In the genomic region with DNA sequence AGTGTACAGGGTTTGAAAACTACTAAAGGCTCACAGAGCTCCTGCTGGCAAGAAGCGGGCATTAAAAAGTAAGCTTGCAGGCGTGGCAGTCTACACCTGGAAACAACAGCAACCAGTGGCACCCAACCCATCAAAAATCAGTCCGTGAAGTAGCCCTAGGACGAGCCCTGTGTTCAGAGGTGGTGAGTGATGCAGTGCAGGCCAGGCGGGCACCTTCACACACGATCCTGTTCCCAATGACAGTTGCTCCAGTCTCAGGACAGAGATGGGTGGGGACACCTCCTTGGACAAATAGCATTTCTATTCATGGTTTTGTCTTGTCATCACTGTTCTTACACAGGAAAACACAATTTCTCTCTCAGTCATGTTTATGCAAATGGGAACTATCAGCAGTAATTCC, we compare ENCODE assay signal across 25 mouse cellular contexts.
"Had no signal": no experiment of that assay in that cellular context is flagged by ENCODE, and none has a peak within 500 bp of the region (broad histone marks: within the 10 kb centered on the region; RNA-seq: fewer than 3 reads in every experiment).

No protein-coding gene starts in this region.

- H3K4me1 ChIP-seq: liver, embryonic 12.5 days had no signal

- H3K4me3 ChIP-seq: forebrain, embryonic 15.5 days; hindbrain, embryonic 13.5 days; hindbrain, embryonic 15.5 days; kidney, embryonic 15.5 days; limb, embryonic 13.5 days; limb, embryonic 15.5 days; liver, embryonic 12.5 days had no signal

- H3K9me3 ChIP-seq: forebrain, embryonic 15.5 days; hindbrain, embryonic 13.5 days; hindbrain, embryonic 15.5 days; kidney, embryonic 15.5 days; limb, embryonic 13.5 days; limb, embryonic 15.5 days; liver, embryonic 12.5 days had no signal

- DNase-seq: forebrain, postnatal 0 days; gastrocnemius, postnatal 14 days; gastrocnemius, postnatal 36 days; heart, adult 18-20 months; kidney, adult 11 months; kidney, adult 2 months; kidney, adult 9 months; kidney, postnatal 14 days; kidney, postnatal 36 days; layer of hippocampus, adult 9-11 months; layer of hippocampus, postnatal 36 days; left cerebral cortex, postnatal 4 days; lung, adult 18-20 months had no signal

- H3K4me2 ChIP-seq: forebrain, embryonic 15.5 days; heart, embryonic 11.5 days; hindbrain, embryonic 13.5 days; hindbrain, embryonic 15.5 days; kidney, embryonic 15.5 days; limb, embryonic 13.5 days; limb, embryonic 15.5 days; liver, embryonic 12.5 days had no signal

- H3K27ac ChIP-seq: forebrain, embryonic 15.5 days; hindbrain, embryonic 13.5 days; hindbrain, embryonic 15.5 days; hindbrain, postnatal 0 days; kidney, embryonic 15.5 days; kidney, postnatal 0 days; limb, embryonic 13.5 days; limb, embryonic 15.5 days; liver, embryonic 12.5 days; liver, embryonic 14.5 days had no signal

- ATAC-seq: forebrain, embryonic 15.5 days; forebrain, postnatal 0 days; hindbrain, postnatal 0 days; intestine, embryonic 16.5 days; liver, embryonic 12.5 days had no signal

- H3K27me3 ChIP-seq: forebrain, embryonic 15.5 days; hindbrain, embryonic 13.5 days; hindbrain, embryonic 15.5 days; kidney, embryonic 15.5 days; limb, embryonic 13.5 days; limb, embryonic 15.5 days; liver, embryonic 12.5 days had no signal

- H3K9ac ChIP-seq: forebrain, embryonic 15.5 days; forebrain, postnatal 0 days; hindbrain, embryonic 13.5 days; hindbrain, embryonic 15.5 days; kidney, embryonic 15.5 days; limb, embryonic 13.5 days; limb, embryonic 15.5 days; liver, embryonic 12.5 days; liver, embryonic 14.5 days had no signal
